Mouse (Mus musculus) midbrain, embryonic 11.5 days (tissue): Measurements from ENCODE around the gene A2ml1. TPM values are rescaled to one million over a fixed set of nuclear protein-coding genes. Genes with fewer than 3 reads are reported as not detected.

Experiments used
- ATAC-seq: fragments of 200-750 bp; cut with Nextera tagmentation; 2 replicates; pipeline ENCODE4 v1.8.0; 2017; ENCODE audit warnings: moderate TSS enrichment, moderate library complexity; ENCODE audit not compliant: low FRiP score
- DNase-seq: peaks from one replicate; pipeline ENCODE4 v3.0.0; 2015; ENCODE audit warnings: low spot score; ENCODE audit errors: missing footprints
- H3K27ac ChIP-seq: fragments of 300-500 bp; sonication (generic); 2 replicates; pipeline ENCODE4 v1.5.1; 2014; ENCODE audit warnings: low read depth, low read length
- H3K27me3 ChIP-seq: fragments of 300-500 bp; sonication (generic); 2 replicates; pipeline ENCODE4 v1.6.1; 2014; ENCODE audit warnings: mild to moderate bottlenecking, low read length, moderate library complexity, mixed read lengths; ENCODE audit not compliant: control insufficient read depth, insufficient read depth
- H3K36me3 ChIP-seq: fragments of 300-500 bp; sonication (generic); 2 replicates; pipeline ENCODE4 v1.6.1; 2014; ENCODE audit warnings: mild to moderate bottlenecking, low read length, moderate library complexity, mixed read lengths; ENCODE audit not compliant: control insufficient read depth, insufficient read depth
- H3K4me1 ChIP-seq: fragments of 300-500 bp; sonication (generic); 2 replicates; pipeline ENCODE4 v1.6.1; 2014; ENCODE audit warnings: low read length; ENCODE audit not compliant: control insufficient read depth, insufficient read depth
- H3K4me2 ChIP-seq: fragments of 300-500 bp; sonication (generic); 2 replicates; pipeline ENCODE4 v1.6.1; 2014; ENCODE audit warnings: mild to moderate bottlenecking, moderate library complexity
- H3K4me3 ChIP-seq: fragments of 300-500 bp; sonication (generic); 2 replicates; pipeline ENCODE4 v1.5.1; 2014; ENCODE audit warnings: low read depth, low read length
- H3K9ac ChIP-seq: fragments of 300-500 bp; sonication (generic); 2 replicates; pipeline ENCODE4 v1.6.1; 2014; ENCODE audit warnings: low read length
- H3K9me3 ChIP-seq: fragments of 300-500 bp; sonication (generic); 2 replicates; pipeline ENCODE4 v1.6.1; 2016; ENCODE audit warnings: low read length; ENCODE audit not compliant: control insufficient read depth
- WGBS: fragments of 180-500 bp; shearing (Covaris S2); extraction: QIAGEN DNeasy Blood & Tissue Kit; methylation state at CpG from one replicate; pipeline ENCODE4 v1.1.7; 2014; 5-methylcytosine and 5-hydroxymethylcytosine counted together
- polyA plus RNA-seq: library from polyadenylated mRNA; unstranded; fragments of >200 nt; fragmentation: Nextera tagmentation; extraction: Ambion mirVana; gene quantifications from 2 replicates; pipeline ENCODE4 v1.2.1, GENCODE M21; 2014

A2ml1 gene
- polyA plus RNA-seq, 1 experiment from 2014 or later = not detected

GRCm38 (mm10) chr6:128495346-128495745 lies 86.1 kb downstream of the A2ml1 start:
- Histone ChIP-seq H3K4me2 (no peak overlapping the region), H3K9ac (no peak overlapping the region), H3K4me1 (no peaks in the 10 kb centered on the region), H3K4me3 (no peak overlapping the region), H3K27me3 (no peaks in the 10 kb centered on the region), H3K36me3 (no peaks in the 10 kb centered on the region), H3K27ac (no peak overlapping the region), H3K9me3 (no peaks in the 10 kb centered on the region)
- 76% methylated on average over 1 of the region's 1 CpGs for WGBS
- DNase-seq (no peak), ATAC-seq (no peak)

- H3K9me3 ChIP-seq = no peaks in the 10 kb centered on the region
- ATAC-seq (no peak), DNase-seq (no peak)
- no peak overlapping the region for H3K4me3 ChIP-seq
- H3K9ac ChIP-seq = no peak overlapping the region
- no peaks in the 10 kb centered on the region for H3K36me3 ChIP-seq
- H3K27me3 ChIP-seq = no peaks in the 10 kb centered on the region
- no peak overlapping the region for H3K27ac ChIP-seq
- no peak overlapping the region for H3K4me2 ChIP-seq
- H3K4me1 ChIP-seq = no peaks in the 10 kb centered on the region
- WGBS = 78% methylated on average over 15 of the region's 15 CpGs
These were observed 86.6 kb downstream of the A2ml1 start for GRCm38 (mm10) chr6:128494646-128495331.

- no peak overlapping the region for H3K4me2 ChIP-seq
- DNase-seq = no peak
These were observed 89.5 kb downstream of the A2ml1 start for GRCm38 (mm10) chr6:128491916-128492315.

GRCm38 (mm10) chr6:128490141-128490540 lies 91.3 kb downstream of the A2ml1 start:
- Histone ChIP-seq H3K4me2 (no peak overlapping the region), H3K9me3 (no peaks in the 10 kb centered on the region), H3K27ac (no peak overlapping the region), H3K4me1 (no peaks in the 10 kb centered on the region), H3K27me3 (no peaks in the 10 kb centered on the region), H3K9ac (no peak overlapping the region), H3K4me3 (no peak overlapping the region), H3K36me3 (no peaks in the 10 kb centered on the region)
- no peak for ATAC-seq
- no peak for DNase-seq
- WGBS = 94% methylated on average over 10 of the region's 10 CpGs

More at GRCm38 (mm10) chr6:128491916-128492315, 89.5 kb downstream of the A2ml1 start:
- Histone ChIP-seq H3K9me3 (no peaks in the 10 kb centered on the region), H3K4me1 (no peaks in the 10 kb centered on the region), H3K27ac (no peak overlapping the region), H3K9ac (no peak overlapping the region), H3K4me3 (no peak overlapping the region), H3K27me3 (no peaks in the 10 kb centered on the region), H3K36me3 (no peaks in the 10 kb centered on the region)
- no peak for ATAC-seq
- WGBS = 83% methylated on average over 4 of the region's 4 CpGs

Other genes with a start within 250 kb of the A2ml1 start
- gene Tulp3, start 225.8 kb downstream of the A2ml1 start, polyA plus RNA-seq = 14.5 and 15.5 TPM in 2 replicates
- 176 and 178 TPM in 2 replicates for gene Rhno1, start 218.7 kb downstream of the A2ml1 start, polyA plus RNA-seq
- gene Foxm1, start 218.6 kb downstream of the A2ml1 start, polyA plus RNA-seq = 49.8 and 55.3 TPM in 2 replicates
- gene Tex52, start 206.2 kb downstream of the A2ml1 start, polyA plus RNA-seq = 0.25 and 0.44 TPM in 2 replicates
- gene Gm44596, start 206.1 kb downstream of the A2ml1 start, polyA plus RNA-seq = not detected in 2 replicates
- 2.2 and 2.7 TPM in 2 replicates for gene Nrip2, start 182.3 kb downstream of the A2ml1 start, polyA plus RNA-seq
- 26.3 and 27.2 TPM in 2 replicates for gene Itfg2, start 156.7 kb downstream of the A2ml1 start, polyA plus RNA-seq
- gene Fkbp4, start 142.9 kb downstream of the A2ml1 start, polyA plus RNA-seq = 559 and 584 TPM in 2 replicates
- gene Pzp, start 54.9 kb downstream of the A2ml1 start, polyA plus RNA-seq = not detected in 2 replicates
- gene Klrb1a, start 41.9 kb upstream of the A2ml1 start, polyA plus RNA-seq = not detected in 2 replicates
- gene Clec2h, start 80.8 kb upstream of the A2ml1 start, polyA plus RNA-seq = not detected in 2 replicates
- gene Klrb1, start 141.5 kb upstream of the A2ml1 start, polyA plus RNA-seq = not detected in 2 replicates
- 0.08 TPM in 1 of 2 replicates, not detected in the other for gene Klrb1c, start 207.6 kb upstream of the A2ml1 start, polyA plus RNA-seq
- gene Gm44511, start 244.7 kb upstream of the A2ml1 start, polyA plus RNA-seq = not detected in 2 replicates
- not detected in 2 replicates for gene Klrb1b, start 244.7 kb upstream of the A2ml1 start, polyA plus RNA-seq